12 mouse cellular contexts compared by ENCODE assay signal in the genomic region with DNA sequence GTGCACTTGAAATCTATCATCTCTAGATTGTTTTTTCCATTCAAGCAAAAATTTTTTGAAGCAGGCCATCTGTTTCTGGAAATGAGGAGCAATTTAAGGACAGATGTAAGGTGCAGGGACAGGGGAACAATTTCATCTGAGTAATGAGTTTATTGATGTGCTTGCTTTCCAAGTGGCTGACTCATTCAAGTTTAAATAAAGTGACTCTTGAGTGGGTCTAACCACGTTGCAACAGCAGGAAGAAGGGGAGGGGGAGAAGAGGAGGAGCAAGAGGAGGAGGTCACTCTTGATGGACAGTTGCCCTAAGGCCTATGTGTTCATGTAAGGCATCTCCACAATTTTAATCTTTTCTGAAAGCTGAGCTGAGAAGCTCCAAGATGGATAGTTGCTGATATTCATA.
DNase-seq lines count a peak whose midpoint lies in the region; ATAC-seq and TF ChIP-seq lines count a peak whose summit lies in the region.
"Had no signal": no experiment of that assay in that cellular context is flagged by ENCODE, and none has a peak within 500 bp of the region (broad histone marks: within the 10 kb centered on the region; RNA-seq: fewer than 3 reads in every experiment).

No protein-coding gene starts in this region.

- DNase-seq in kidney, postnatal 0 days (ENCODE audit: low spot score), result no peak
- DNase-seq in NIH3T3 (ENCODE audit: low read depth), result peak; percentile 68
- peak; percentile 74 for DNase-seq in lung, postnatal 36 days
- no peak for DNase-seq in retina, postnatal 1 day
- DNase-seq in urinary bladder, postnatal 36 days (ENCODE audit: low spot score in 2 of 2), result no peak
- DNase-seq: adrenal gland, postnatal 14 days; cerebellum, postnatal 10 days; left cerebral cortex, postnatal 4 days had no signal

- 0 out of 2 replicates have a peak overlapping the region, but pooled peaks have one; percentile 55 for H3K27ac ChIP-seq in kidney, postnatal 0 days
- no peak overlapping the region; the same call in 1 of the 2 replicates for H3K27ac ChIP-seq in kidney, embryonic 16.5 days (ENCODE audit: low read length)
- H3K27ac ChIP-seq in forebrain, embryonic 12.5 days, result peak overlapping the region; percentile 96

- no peak overlapping the region for H3K4me3 ChIP-seq in kidney, postnatal 0 days (replicated peaks; ENCODE audit: low read depth, low read length)
- no peak overlapping the region for H3K4me3 ChIP-seq in kidney, embryonic 16.5 days (ENCODE audit: low read length)
- H3K4me3 ChIP-seq in forebrain, embryonic 12.5 days (replicated peaks), result no peak overlapping the region

- no peaks in the 10 kb centered on the region for H3K36me3 ChIP-seq in kidney, postnatal 0 days (ENCODE audit: insufficient read depth, low read length)
- no peaks in the 10 kb centered on the region for H3K36me3 ChIP-seq in kidney, embryonic 16.5 days (ENCODE audit: insufficient read depth, low read length)
- no peaks in the 10 kb centered on the region for H3K36me3 ChIP-seq in forebrain, embryonic 12.5 days (replicated peaks)
- H3K36me3 ChIP-seq: G1E had no signal

- no peaks in the 10 kb centered on the region for H3K27me3 ChIP-seq in kidney, postnatal 0 days (ENCODE audit: insufficient read depth, low read length)
- H3K27me3 ChIP-seq in kidney, embryonic 16.5 days (ENCODE audit: insufficient read depth, low read length), result no peaks in the 10 kb centered on the region
- no peaks in the 10 kb centered on the region for H3K27me3 ChIP-seq in forebrain, embryonic 12.5 days

- ATAC-seq in kidney, postnatal 0 days (replicated peaks; ENCODE audit: low FRiP score, low read depth), result no peak
- ATAC-seq in kidney, embryonic 16.5 days (ENCODE audit: low FRiP score, low TSS enrichment), result no peak
- no peak for ATAC-seq in forebrain, embryonic 12.5 days (ENCODE audit: low FRiP score)
- no peak for ATAC-seq in activated CD4-positive, CD25-positive, alpha-beta regulatory T cell, adult 4 months

- TF ChIP-seq CTCF in kidney, postnatal 0 days (IDR thresholded peaks at IDR 0.05; ENCODE audit: low read depth), result no peak

- H3K9ac ChIP-seq in kidney, postnatal 0 days (ENCODE audit: low read depth, low read length), result no peak overlapping the region
- H3K9ac ChIP-seq in kidney, embryonic 16.5 days (replicated peaks; ENCODE audit: low read length), result no peak overlapping the region
- H3K9ac ChIP-seq in forebrain, embryonic 12.5 days, result peak overlapping the region; percentile 29; the same call in 1 of the 2 replicates

- 6% methylated on average over 1 of the region's 1 CpGs for WGBS in kidney, postnatal 0 days
- 8% methylated on average over 1 of the region's 1 CpGs for WGBS in kidney, embryonic 16.5 days
- WGBS in forebrain, embryonic 12.5 days, result 0% methylated on average over 1 of the region's 1 CpGs

- H3K4me2 ChIP-seq in kidney, postnatal 0 days (ENCODE audit: low read length), result no peak overlapping the region
- no peak overlapping the region for H3K4me2 ChIP-seq in kidney, embryonic 16.5 days (replicated peaks; ENCODE audit: low read depth, low read length)
- H3K4me2 ChIP-seq in forebrain, embryonic 12.5 days, result peak overlapping the region; percentile 39

- peaks cover 50% of the 10 kb centered on the region for H3K4me1 ChIP-seq in kidney, postnatal 0 days (replicated peaks; ENCODE audit: insufficient read depth, low read length)
- peaks cover 71% of the 10 kb centered on the region for H3K4me1 ChIP-seq in kidney, embryonic 16.5 days (ENCODE audit: insufficient read depth, low read length)
- peaks cover 90% of the 10 kb centered on the region for H3K4me1 ChIP-seq in forebrain, embryonic 12.5 days

- no peaks in the 10 kb centered on the region for H3K9me3 ChIP-seq in kidney, postnatal 0 days (replicated peaks; ENCODE audit: low read length)
- H3K9me3 ChIP-seq in kidney, embryonic 16.5 days (ENCODE audit: low read length), result no peaks in the 10 kb centered on the region
- H3K9me3 ChIP-seq in forebrain, embryonic 12.5 days, result no peaks in the 10 kb centered on the region
- H3K9me3 ChIP-seq: G1E had no signal

Comparison
In these comparisons a context has a peak if more than half of its experiments do, and no peak if none do; other contexts are left out.
1. DNase-seq: peak in NIH3T3 (single experiment) and lung, postnatal 36 days (single experiment); none in kidney, postnatal 0 days (single experiment), retina, postnatal 1 day (single experiment) and urinary bladder, postnatal 36 days (0 of 2).